Mouse (Mus musculus): Measurements from ENCODE around the gene Slamf7. TPM values are rescaled to one million over a fixed set of nuclear protein-coding genes. Genes with fewer than 3 reads are reported as not detected.

Gene Slamf7
- total RNA-seq, 1 experiment, result not detected

- H3K9ac ChIP-seq (ENCODE audit: insufficient read depth, low read depth, low read length, poor library complexity, severe bottlenecking), result no peak overlapping the region
- no peak overlapping the region for H3K4me3 ChIP-seq (ENCODE audit: insufficient read depth in 1 of 2, low read depth in 1 of 2, low read length in 2 of 2, poor library complexity in 1 of 2, severe bottlenecking in 1 of 2)
- no peaks in the 10 kb centered on the region for H3K4me1 ChIP-seq (ENCODE audit: control insufficient read depth in 2 of 2, insufficient read depth in 2 of 2, low read length in 2 of 2, poor library complexity in 1 of 2)
- no peak for DNase-seq (ENCODE audit: low read depth, low spot score)
- TF ChIP-seq ZNF384 (IDR thresholded peaks at IDR 0.05; ENCODE audit: low read depth, low read length) (no peak), HCFC1 (IDR thresholded peaks at IDR 0.05; ENCODE audit: borderline replicate concordance, insufficient read depth, low read length) (no peak), CHD2 (IDR thresholded peaks at IDR 0.05; ENCODE audit: low read depth, low read length) (no peak), ZC3H11A (IDR thresholded peaks at IDR 0.05; ENCODE audit: borderline replicate concordance, low read depth, low read length) (no peak)
- H3K36me3 ChIP-seq (ENCODE audit: control insufficient read depth, insufficient read depth, low read length, poor library complexity, severe bottlenecking), result no peaks in the 10 kb centered on the region
- H3K9me3 ChIP-seq (ENCODE audit: control insufficient read depth, insufficient read depth, low read depth, low read length), result no peaks in the 10 kb centered on the region
- in situ Hi-C loops (cut with MboI; ENCODE audit: low sequenced_read_pairs in 2 of 2, unreplicated experiment in 2 of 2), result no loop called here
- no peak overlapping the region for H3K27ac ChIP-seq (ENCODE audit: insufficient read depth, low read depth, low read length, poor library complexity, severe bottlenecking)
Observed at GRCm38 (mm10) chr1:171604686-171605085, 48.1 kb downstream of the Slamf7 start.

- DNase-seq (ENCODE audit: low read depth, low spot score), result no peak
- no peak overlapping the region for H3K4me3 ChIP-seq (ENCODE audit: insufficient read depth in 1 of 2, low read depth in 1 of 2, low read length in 2 of 2, poor library complexity in 1 of 2, severe bottlenecking in 1 of 2)
- H3K36me3 ChIP-seq (ENCODE audit: control insufficient read depth, insufficient read depth, low read length, poor library complexity, severe bottlenecking), result no peaks in the 10 kb centered on the region
- H3K9ac ChIP-seq (ENCODE audit: insufficient read depth, low read depth, low read length, poor library complexity, severe bottlenecking), result no peak overlapping the region
- no peak for TF ChIP-seq ZNF384 (IDR thresholded peaks at IDR 0.05; ENCODE audit: low read depth, low read length)
- no peak for TF ChIP-seq HCFC1 (IDR thresholded peaks at IDR 0.05; ENCODE audit: borderline replicate concordance, insufficient read depth, low read length)
- no peak for TF ChIP-seq CHD2 (IDR thresholded peaks at IDR 0.05; ENCODE audit: low read depth, low read length)
- no peak for TF ChIP-seq MAFK (IDR thresholded peaks at IDR 0.05; ENCODE audit: insufficient read depth, low read depth, low read length)
- TF ChIP-seq ZC3H11A (IDR thresholded peaks at IDR 0.05; ENCODE audit: borderline replicate concordance, low read depth, low read length), result no peak
- no peak overlapping the region for H3K27ac ChIP-seq (ENCODE audit: insufficient read depth, low read depth, low read length, poor library complexity, severe bottlenecking)
- in situ Hi-C loops (cut with MboI; ENCODE audit: low sequenced_read_pairs in 2 of 2, unreplicated experiment in 2 of 2), result no loop called here
- H3K4me1 ChIP-seq (ENCODE audit: control insufficient read depth in 2 of 2, insufficient read depth in 2 of 2, low read length in 2 of 2, poor library complexity in 1 of 2), result no peaks in the 10 kb centered on the region
- no peaks in the 10 kb centered on the region for H3K9me3 ChIP-seq (ENCODE audit: control insufficient read depth, insufficient read depth, low read depth, low read length)
Observed at GRCm38 (mm10) chr1:171584584-171584983, 68.3 kb downstream of the Slamf7 start.

Other genes starting within 250 kb of the Slamf7 start
- 151 and 164 TPM in 2 replicates for gene Usf1, start 241.7 kb downstream of the Slamf7 start, total RNA-seq (2012; rRNA removed)
- gene Tstd1, start 234.2 kb downstream of the Slamf7 start, total RNA-seq (2012; rRNA removed), result 6.2 and 11.2 TPM in 2 replicates
- gene F11r, start 215.5 kb downstream of the Slamf7 start, total RNA-seq (2012; rRNA removed), result 74.9 and 132 TPM in 2 replicates
- gene Alyref2, start 149.6 kb downstream of the Slamf7 start, total RNA-seq (2012; rRNA removed), result 3.2 and 4.0 TPM in 2 replicates
- gene Itln1, start 117.7 kb downstream of the Slamf7 start, total RNA-seq (2012; rRNA removed), result not detected in 2 replicates
- gene Cd244a, start 93.8 kb downstream of the Slamf7 start, total RNA-seq (2012; rRNA removed), result not detected in 2 replicates
- 0.13 TPM in 1 of 2 replicates, not detected in the other for gene Ly9, start 45.6 kb downstream of the Slamf7 start, total RNA-seq (2012; rRNA removed)
- 0.22 TPM in 1 of 2 replicates, not detected in the other for gene Cd48, start 29.0 kb upstream of the Slamf7 start, total RNA-seq (2012; rRNA removed)
- gene Slamf1, start 114.1 kb upstream of the Slamf7 start, total RNA-seq (2012; rRNA removed), result 0.63 and 0.67 TPM in 2 replicates
- 0.09 TPM in 1 of 2 replicates, not detected in the other for gene Cd84, start 186.7 kb upstream of the Slamf7 start, total RNA-seq (2012; rRNA removed)
- gene Gm10521, start 242.6 kb upstream of the Slamf7 start, total RNA-seq (2012; rRNA removed), result not detected in 2 replicates

Measured in ES-E14 (cell line).